Mouse (Mus musculus): ENCODE results near the gene Atp5b.

GRCm38 (mm10) chr10:128089842-128090241 is 6.8 kb downstream of the Atp5b start:
- no peak for TF ChIP-seq CTCF (IDR thresholded peaks at IDR 0.05; ENCODE audit: control insufficient read depth, insufficient read depth, low read length)
- TF ChIP-seq POLR2A (IDR thresholded peaks at IDR 0.05; ENCODE audit: borderline replicate concordance, control insufficient read depth, low read depth, low read length): no peak
